Mouse (Mus musculus) stomach, postnatal 0 days (tissue): ENCODE results near the gene Nek4.

Experiments
- CTCF ChIP-seq: IDR thresholded peaks from 2 replicates; pipeline ENCODE4 v1.5.1; 2016; ENCODE audit warnings: antibody characterized with exemption, low read depth, mild to moderate bottlenecking, moderate library complexity
- EP300 ChIP-seq: optimal IDR thresholded peaks from 2 replicates; pipeline ENCODE3; 2016; ENCODE audit warnings: antibody characterized with exemption

- no peak for TF ChIP-seq EP300
- TF ChIP-seq CTCF = no peak
Measured at GRCm38 (mm10) chr14:31011588-31011987, 60.4 kb downstream of the Nek4 start.
